Mouse (Mus musculus): Measurements from ENCODE around the gene Clk1.

- no peak for TF ChIP-seq POLR2A (IDR thresholded peaks at IDR 0.05; ENCODE audit: borderline replicate concordance, extremely low read depth, insufficient read depth, insufficient read length, poor library complexity, severe bottlenecking)
- TF ChIP-seq CTCF (IDR thresholded peaks at IDR 0.05; ENCODE audit: borderline replicate concordance, extremely low read depth, insufficient read depth, insufficient read length) = no peak
These were observed 987 bp downstream of the Clk1 start for GRCm38 (mm10) chr1:58422879-58423278.

Measured in brain, embryonic 14.5 days (tissue).